Mouse (Mus musculus): ENCODE measurements around the gene Npr2. TPM values are rescaled to one million over a fixed set of nuclear protein-coding genes. Genes with fewer than 3 reads are reported as not detected.

Npr2 gene
- total and polyA plus RNA-seq, 3 experiments, result 0.04 to 6.3 (median 0.44) TPM

DNA sequence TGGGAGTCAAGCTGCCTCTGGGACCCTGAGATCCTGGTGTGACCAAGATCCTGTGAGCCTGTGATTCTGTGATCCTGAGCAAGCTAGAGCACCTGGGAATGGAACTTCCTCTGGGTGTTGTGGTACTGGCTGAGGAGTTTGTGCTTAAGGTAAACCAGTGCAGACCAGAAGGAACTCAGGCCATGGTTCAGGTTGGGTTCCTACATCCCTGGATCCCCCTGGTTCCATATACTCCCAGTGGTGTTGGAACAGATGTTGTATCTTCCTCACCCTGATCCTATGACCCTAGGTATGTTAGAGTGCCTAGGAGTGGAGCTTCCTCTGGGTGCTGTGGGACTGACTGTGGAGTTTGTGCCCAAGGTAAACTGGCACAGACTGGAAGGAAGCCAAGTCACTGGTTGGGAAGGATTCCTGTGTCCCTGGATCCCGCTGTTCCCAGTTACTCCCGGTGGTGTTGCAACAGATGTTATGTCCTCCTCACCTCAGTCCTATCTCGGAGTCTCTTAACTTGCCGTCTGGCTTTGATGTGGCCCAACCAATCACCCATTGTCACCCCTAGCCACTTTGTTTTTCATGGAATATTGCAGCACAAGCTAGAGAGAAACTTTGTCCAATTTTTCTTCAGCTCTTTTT lies 11.5 kb upstream of the Npr2 start:
- Histone ChIP-seq H3K27me3 (ENCODE audit: insufficient read depth, low read length) (no peaks in the 10 kb centered on the region), H3K9me3 (replicated peaks) (peaks cover 11% of the 10 kb centered on the region), H3K4me1 (ENCODE audit: insufficient read depth, low read depth, low read length) (no peaks in the 10 kb centered on the region), H3K36me3 (replicated peaks) (no peaks in the 10 kb centered on the region), H3K4me3 (ENCODE audit: low read depth, low read length) (no peak overlapping the region)
- DNase-seq (ENCODE audit: low spot score), result no peak
- TF ChIP-seq TAL1 (conservative IDR thresholded peaks at IDR 0.05; ENCODE audit: low read depth, low read length) (no peak), POLR2AphosphoS5 (IDR thresholded peaks at IDR 0.05; ENCODE audit: insufficient replicate concordance, low read depth, low read length) (no peak), GATA1 (IDR thresholded peaks at IDR 0.05; ENCODE audit: borderline replicate concordance, low read length) (no peak), GATA2 (IDR thresholded peaks at IDR 0.05; ENCODE audit: borderline replicate concordance, low read depth, low read length) (no peak), CTCF (IDR thresholded peaks at IDR 0.05; ENCODE audit: low read depth, low read length) (no peak)
- no peak for ATAC-seq (ENCODE audit: extremely low read depth, insufficient number of reproducible peaks, low FRiP score, poor library complexity, severe bottlenecking)

DNA sequence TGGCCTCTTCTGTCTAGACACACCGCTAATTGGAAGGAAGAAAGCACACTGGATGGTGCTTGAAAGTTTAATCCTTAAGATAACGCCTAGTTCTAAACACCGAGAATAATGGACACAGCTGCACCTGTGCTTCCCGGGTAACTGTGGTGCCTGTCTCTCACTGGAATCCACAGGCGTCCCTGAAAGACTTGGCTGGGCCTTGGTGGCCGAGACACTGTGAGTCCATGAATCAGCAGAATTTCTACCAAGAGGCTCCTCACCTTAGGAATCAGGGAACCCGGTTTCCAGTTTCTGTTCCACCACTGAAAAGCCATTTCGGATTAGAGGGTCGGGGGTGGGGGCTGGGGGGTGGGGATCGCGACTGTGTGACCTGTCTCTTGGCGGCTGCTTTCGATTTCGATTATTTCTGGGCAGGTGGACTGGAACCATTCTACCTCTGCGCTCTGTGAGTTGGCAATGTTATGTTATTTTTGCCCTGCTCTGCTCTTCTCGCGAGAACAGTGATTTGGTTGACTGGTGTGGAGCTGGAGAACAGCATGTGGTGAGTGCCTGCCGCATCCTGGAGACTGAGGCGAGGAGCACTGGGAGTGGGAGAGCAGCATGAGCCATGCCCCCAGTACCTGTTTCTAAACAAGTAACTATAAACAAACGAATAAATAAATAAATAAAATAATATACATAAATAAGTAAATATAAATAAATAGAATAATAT lies 2.5 kb upstream of the Npr2 start:
- no peak for DNase-seq (ENCODE audit: low spot score)
- Histone ChIP-seq H3K9me3 (replicated peaks) (peaks cover 15% of the 10 kb centered on the region), H3K36me3 (replicated peaks) (no peaks in the 10 kb centered on the region), H3K27me3 (ENCODE audit: insufficient read depth, low read length) (peaks cover 33% of the 10 kb centered on the region), H3K4me3 (ENCODE audit: low read depth, low read length) (no peak overlapping the region), H3K4me1 (ENCODE audit: insufficient read depth, low read depth, low read length) (peaks cover 26% of the 10 kb centered on the region)
- no peak for ATAC-seq (ENCODE audit: extremely low read depth, insufficient number of reproducible peaks, low FRiP score, poor library complexity, severe bottlenecking)
- no peak for TF ChIP-seq GATA2 (IDR thresholded peaks at IDR 0.05; ENCODE audit: borderline replicate concordance, low read depth, low read length)
- no peak for TF ChIP-seq GATA1 (IDR thresholded peaks at IDR 0.05; ENCODE audit: borderline replicate concordance, low read length)
- no peak for TF ChIP-seq CTCF (IDR thresholded peaks at IDR 0.05; ENCODE audit: low read depth, low read length)
- TF ChIP-seq POLR2AphosphoS5 (IDR thresholded peaks at IDR 0.05; ENCODE audit: insufficient replicate concordance, low read depth, low read length), result no peak
- no peak for TF ChIP-seq TAL1 (conservative IDR thresholded peaks at IDR 0.05; ENCODE audit: low read depth, low read length)

DNA sequence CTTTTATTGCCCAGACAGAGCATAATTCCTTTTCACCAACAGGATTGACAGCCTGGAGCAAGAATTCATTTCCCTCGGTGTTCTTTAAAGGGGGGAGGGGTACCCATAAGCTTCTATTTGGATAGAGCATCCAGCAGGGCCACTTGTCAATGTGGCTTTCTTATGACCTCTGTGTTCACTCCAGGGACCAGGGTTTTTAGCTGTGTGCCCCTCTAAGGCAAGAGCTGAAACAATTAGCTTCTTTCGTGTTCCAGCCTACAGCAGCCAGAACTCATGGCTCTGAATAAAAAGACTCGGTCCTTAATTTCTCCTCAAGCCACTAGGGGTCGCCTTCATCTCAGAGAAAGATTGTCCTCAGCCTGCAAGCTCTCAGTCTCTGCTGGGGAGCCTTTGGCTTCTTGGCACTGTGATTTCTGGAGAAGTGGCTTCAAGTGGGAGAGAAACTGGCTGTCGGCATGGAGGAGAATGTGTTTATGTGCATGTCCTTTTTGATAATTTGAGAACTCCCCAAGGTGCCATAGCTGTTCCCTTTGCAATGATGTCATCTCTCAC lies 1.6 kb upstream of the Npr2 start:
- H3K9me3 ChIP-seq (replicated peaks), result peaks cover 13% of the 10 kb centered on the region
- peak; percentile 34; the same call in 1 of the 2 replicates for ATAC-seq (ENCODE audit: extremely low read depth, insufficient number of reproducible peaks, low FRiP score, poor library complexity, severe bottlenecking)

DNA sequence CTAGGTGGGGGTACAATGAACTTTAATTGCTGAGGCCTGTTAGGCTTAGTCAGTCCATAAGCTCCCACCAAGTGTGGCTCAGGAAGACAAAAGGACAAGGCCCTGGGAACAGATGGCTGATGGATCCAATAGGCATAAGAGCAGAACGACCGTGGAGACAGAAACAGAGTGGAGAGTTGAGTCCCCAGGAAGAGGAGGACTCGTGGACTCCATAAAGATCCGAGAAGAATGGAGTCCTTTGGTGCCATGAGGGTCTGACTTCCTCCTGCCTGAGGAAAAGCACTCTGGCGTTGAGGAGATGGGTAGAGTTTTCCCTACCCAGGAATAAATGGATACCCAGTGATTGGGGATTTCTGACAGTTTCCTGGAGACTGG lies 1.1 kb upstream of the Npr2 start:
- peaks cover 26% of the 10 kb centered on the region for H3K4me1 ChIP-seq (ENCODE audit: insufficient read depth, low read depth, low read length)
- H3K9me3 ChIP-seq (replicated peaks), result peaks cover 8% of the 10 kb centered on the region
- H3K36me3 ChIP-seq (replicated peaks), result no peaks in the 10 kb centered on the region
- no peak for ATAC-seq (ENCODE audit: extremely low read depth, insufficient number of reproducible peaks, low FRiP score, poor library complexity, severe bottlenecking)
- H3K4me3 ChIP-seq (ENCODE audit: low read depth, low read length), result peak overlapping the region; percentile 72; the same call in 1 of the 2 replicates
- H3K27me3 ChIP-seq (ENCODE audit: insufficient read depth, low read length), result peaks cover 44% of the 10 kb centered on the region
- no peak for DNase-seq (ENCODE audit: low spot score)
- no peak for TF ChIP-seq TAL1 (conservative IDR thresholded peaks at IDR 0.05; ENCODE audit: low read depth, low read length)
- TF ChIP-seq GATA2 (IDR thresholded peaks at IDR 0.05; ENCODE audit: borderline replicate concordance, low read depth, low read length), result no peak
- no peak for TF ChIP-seq POLR2AphosphoS5 (IDR thresholded peaks at IDR 0.05; ENCODE audit: insufficient replicate concordance, low read depth, low read length)
- no peak for TF ChIP-seq CTCF (IDR thresholded peaks at IDR 0.05; ENCODE audit: low read depth, low read length)
- TF ChIP-seq GATA1 (IDR thresholded peaks at IDR 0.05; ENCODE audit: borderline replicate concordance, low read length), result no peak

More for the DNA sequence above, 1.6 kb upstream of the Npr2 start:
- no peak for TF ChIP-seq TAL1 (conservative IDR thresholded peaks at IDR 0.05; ENCODE audit: low read depth, low read length)
- TF ChIP-seq CTCF (IDR thresholded peaks at IDR 0.05; ENCODE audit: low read depth, low read length), result peak; percentile 39; the same call in 1 of the 2 replicates
- TF ChIP-seq GATA2 (IDR thresholded peaks at IDR 0.05; ENCODE audit: borderline replicate concordance, low read depth, low read length), result no peak
- peak; percentile 75 for DNase-seq (ENCODE audit: low spot score)
- Histone ChIP-seq H3K4me3 (ENCODE audit: low read depth, low read length) (no peak overlapping the region), H3K27me3 (ENCODE audit: insufficient read depth, low read length) (peaks cover 38% of the 10 kb centered on the region), H3K36me3 (replicated peaks) (no peaks in the 10 kb centered on the region), H3K4me1 (ENCODE audit: insufficient read depth, low read depth, low read length) (peaks cover 26% of the 10 kb centered on the region)

DNA sequence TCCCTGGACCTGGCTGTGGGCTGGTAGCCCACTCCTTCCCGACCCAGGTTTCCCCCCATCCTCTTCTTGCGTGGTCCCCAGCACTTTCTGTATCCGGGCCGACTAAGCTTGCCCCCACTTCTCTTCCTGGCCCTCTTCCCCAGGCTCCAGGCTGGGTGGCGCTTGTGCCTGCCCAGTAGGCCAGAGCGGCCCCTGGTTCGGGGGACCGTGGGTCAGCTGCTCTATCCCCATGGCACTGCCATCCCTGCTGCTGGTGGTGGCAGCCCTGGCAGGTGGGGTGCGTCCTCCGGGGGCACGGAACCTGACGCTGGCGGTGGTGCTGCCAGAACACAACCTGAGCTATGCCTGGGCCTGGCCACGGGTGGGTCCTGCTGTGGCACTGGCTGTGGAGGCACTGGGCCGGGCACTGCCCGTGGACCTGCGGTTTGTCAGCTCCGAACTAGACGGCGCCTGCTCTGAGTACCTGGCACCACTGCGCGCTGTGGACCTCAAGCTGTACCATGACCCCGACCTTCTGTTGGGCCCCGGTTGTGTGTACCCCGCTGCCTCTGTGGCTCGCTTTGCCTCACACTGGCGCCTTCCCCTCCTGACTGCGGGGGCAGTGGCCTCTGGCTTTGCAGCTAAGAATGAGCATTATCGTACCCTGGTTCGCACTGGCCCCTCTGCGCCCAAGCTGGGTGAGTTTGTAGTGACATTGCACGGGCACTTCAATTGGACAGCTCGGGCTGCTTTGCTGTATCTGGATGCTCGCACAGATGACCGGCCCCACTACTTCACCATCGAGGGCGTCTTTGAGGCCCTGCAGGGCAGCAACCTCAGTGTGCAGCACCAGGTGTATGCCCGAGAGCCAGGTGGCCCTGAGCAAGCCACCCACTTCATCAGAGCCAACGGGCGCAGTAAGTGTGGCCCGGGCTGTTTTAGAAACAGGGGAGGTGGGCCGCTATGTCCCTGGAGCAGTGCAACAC lies 503 bp downstream of the Npr2 start:
- Histone ChIP-seq H3K36me3 (replicated peaks) (no peaks in the 10 kb centered on the region), H3K9me3 (replicated peaks) (no peaks in the 10 kb centered on the region), H3K4me1 (ENCODE audit: insufficient read depth, low read depth, low read length) (peaks cover 26% of the 10 kb centered on the region), H3K27me3 (ENCODE audit: insufficient read depth, low read length) (peaks cover 55% of the 10 kb centered on the region), H3K4me3 (ENCODE audit: low read depth, low read length) (peak overlapping the region; percentile 72; the same call in 1 of the 2 replicates)
- DNase-seq (ENCODE audit: low spot score) (no peak), ATAC-seq (ENCODE audit: extremely low read depth, insufficient number of reproducible peaks, low FRiP score, poor library complexity, severe bottlenecking) (no peak)
- TF ChIP-seq TAL1 (conservative IDR thresholded peaks at IDR 0.05; ENCODE audit: low read depth, low read length), result no peak
- no peak for TF ChIP-seq GATA2 (IDR thresholded peaks at IDR 0.05; ENCODE audit: borderline replicate concordance, low read depth, low read length)
- TF ChIP-seq CTCF (IDR thresholded peaks at IDR 0.05; ENCODE audit: low read depth, low read length), result no peak
- TF ChIP-seq POLR2AphosphoS5 (IDR thresholded peaks at IDR 0.05; ENCODE audit: insufficient replicate concordance, low read depth, low read length), result no peak
- TF ChIP-seq GATA1 (IDR thresholded peaks at IDR 0.05; ENCODE audit: borderline replicate concordance, low read length), result no peak
